Mouse (Mus musculus) kidney, embryonic 16.5 days (tissue): ENCODE measurements around the gene Trim71. TPM values are rescaled to one million over a fixed set of nuclear protein-coding genes. Genes with fewer than 3 reads are reported as not detected.
A peak's percentile ranks its signal among the peaks of the same experiment; 100 is the strongest.

Experiments used
- ATAC-seq: fragments of 200-750 bp; cut with Nextera tagmentation; 2 replicates; pipeline ENCODE4 v1.8.0; 2017; ENCODE audit warnings: moderate TSS enrichment; ENCODE audit not compliant: low FRiP score, low TSS enrichment
- H3K27ac ChIP-seq: fragments of 300-500 bp; sonication (generic); 2 replicates; pipeline ENCODE4 v1.5.1; 2014; ENCODE audit warnings: low read length
- H3K27me3 ChIP-seq: fragments of 300-500 bp; sonication (generic); 2 replicates; pipeline ENCODE4 v1.6.1; 2014; ENCODE audit warnings: low read length, control low read depth, mixed read lengths; ENCODE audit not compliant: insufficient read depth
- H3K36me3 ChIP-seq: fragments of 300-500 bp; sonication (generic); 2 replicates; pipeline ENCODE4 v1.6.1; 2014; ENCODE audit warnings: low read length, control low read depth, mixed read lengths; ENCODE audit not compliant: insufficient read depth
- H3K4me1 ChIP-seq: fragments of 300-500 bp; sonication (generic); 2 replicates; pipeline ENCODE4 v1.6.1; 2014; ENCODE audit warnings: low read length, control low read depth, mixed read lengths; ENCODE audit not compliant: insufficient read depth
- H3K4me2 ChIP-seq: fragments of 300-500 bp; sonication (generic); replicated peaks from 2 replicates; pipeline ENCODE4 v1.6.1; 2014; ENCODE audit warnings: low read depth, low read length
- H3K4me3 ChIP-seq: fragments of 300-500 bp; sonication (generic); 2 replicates; pipeline ENCODE4 v1.5.1; 2014; ENCODE audit warnings: mild to moderate bottlenecking, low read length
- H3K9ac ChIP-seq: fragments of 300-500 bp; sonication (generic); replicated peaks from 2 replicates; pipeline ENCODE4 v1.6.1; 2014; ENCODE audit warnings: low read length
- H3K9me3 ChIP-seq: fragments of 300-500 bp; sonication (generic); 2 replicates; pipeline ENCODE4 v1.6.1; 2016; ENCODE audit warnings: low read length, control low read depth
- WGBS: fragments of 180-500 bp; shearing (Covaris S2); extraction: QIAGEN DNeasy Blood & Tissue Kit; methylation state at CpG from one replicate; pipeline ENCODE4 v1.1.7; 2014; 5-methylcytosine and 5-hydroxymethylcytosine counted together
- polyA plus RNA-seq: library from polyadenylated mRNA; unstranded; fragments of >200 nt; fragmentation: Nextera tagmentation; extraction: Ambion mirVana; gene quantifications from 2 replicates; pipeline ENCODE4 v1.2.1, GENCODE M21; 2015

Trim71 gene
- polyA plus RNA-seq, 1 experiment from 2014 or later = 0.69 TPM

DNA sequence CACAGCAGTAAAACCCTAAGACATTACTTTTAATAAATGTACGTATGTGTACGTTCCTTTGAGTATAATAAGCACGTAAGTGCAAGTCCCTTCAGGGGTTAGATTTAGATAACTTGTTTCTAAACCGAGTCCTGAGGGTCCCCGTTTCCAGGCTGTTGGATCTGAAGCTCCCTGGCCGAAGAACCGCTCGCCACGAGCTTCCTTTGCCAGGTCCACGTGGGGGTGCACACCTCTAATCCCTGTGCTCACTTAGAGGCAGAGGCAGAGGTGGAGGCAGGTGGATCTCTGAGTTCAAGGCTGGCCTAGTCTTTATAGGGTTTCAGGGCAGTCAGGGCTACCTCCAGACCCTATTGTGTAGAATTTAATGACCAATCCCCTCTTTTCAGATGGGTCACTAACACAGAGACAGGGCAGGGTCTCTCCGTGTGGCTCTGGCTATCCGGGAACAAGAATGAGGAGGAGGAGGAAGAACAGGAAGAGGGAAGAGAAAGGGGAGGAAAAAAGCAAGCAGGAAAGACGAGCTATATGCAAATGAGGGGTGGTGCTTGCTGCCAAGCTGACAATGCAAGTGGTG lies 46.2 kb downstream of the Trim71 start:
- Histone ChIP-seq H3K4me1 (peaks cover 6% of the 10 kb centered on the region; the same call in 1 of the 2 replicates), H3K27me3 (no peaks in the 10 kb centered on the region), H3K36me3 (peaks cover 16% of the 10 kb centered on the region), H3K9ac (no peak overlapping the region), H3K4me2 (no peak overlapping the region), H3K27ac (no peak overlapping the region), H3K4me3 (no peak overlapping the region), H3K9me3 (peaks cover 12% of the 10 kb centered on the region)
- ATAC-seq = no peak
- WGBS = 75% methylated on average over 13 of the region's 13 CpGs

DNA sequence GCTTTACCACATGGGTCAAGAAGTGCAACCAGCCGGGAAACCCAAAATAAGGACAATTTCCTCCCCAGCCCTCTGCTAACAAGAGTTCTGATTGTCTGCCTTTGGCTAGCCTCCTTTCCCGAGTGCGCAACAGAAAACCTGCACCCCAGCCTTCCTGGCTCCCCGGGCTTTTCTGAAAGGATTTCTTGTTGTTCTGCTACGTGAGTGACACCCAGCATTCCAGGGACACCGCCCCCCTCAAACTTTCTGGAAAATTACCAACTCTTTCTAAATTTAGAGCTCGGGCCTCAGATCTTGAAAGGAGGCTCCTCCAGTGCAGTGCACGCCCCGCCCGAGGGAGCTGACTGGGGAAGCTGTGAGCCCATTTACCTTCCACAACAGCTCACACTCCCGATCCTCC lies 48.8 kb downstream of the Trim71 start, which contains the start of gene C130032M10Rik:
TSS of gene C130032M10Rik (plus strand) at position 334 of the 400 bp plus-strand sequence.
- no peak for ATAC-seq
- Histone ChIP-seq H3K27ac (no peak within 1 kb of the TSS), H3K27me3 (no peaks in the 10 kb centered on the region), H3K4me1 (peaks cover 6% of the 10 kb centered on the region; the same call in 1 of the 2 replicates), H3K4me2 (no peak within 1 kb of the TSS), H3K9me3 (peaks cover 29% of the 10 kb centered on the region), H3K9ac (no peak within 1 kb of the TSS), H3K4me3 (no peak within 1 kb of the TSS), H3K36me3 (peaks cover 33% of the 10 kb centered on the region)
- 72% methylated on average over 11 of the region's 11 CpGs for WGBS

DNA sequence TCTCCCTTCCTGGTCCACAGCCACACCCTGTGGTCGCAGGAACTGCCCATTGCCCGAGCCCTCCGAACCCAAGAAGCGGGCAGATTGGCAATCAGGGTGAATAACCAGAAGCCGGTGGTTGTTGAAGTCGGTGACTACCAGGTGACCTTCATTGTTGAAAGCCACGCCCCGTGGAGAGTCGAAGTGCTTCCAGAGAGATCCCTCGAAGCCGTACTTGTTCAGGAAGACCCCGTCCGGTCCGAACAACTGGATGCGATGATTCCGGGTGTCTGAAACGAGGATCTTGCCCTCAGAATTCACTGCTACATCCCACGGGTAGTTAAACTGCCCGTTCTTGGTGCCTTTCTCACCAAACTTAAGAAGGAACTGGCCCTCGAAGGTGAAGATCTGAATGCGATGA lies 51.3 kb downstream of the Trim71 start:
- Histone ChIP-seq H3K4me1 (peaks cover 6% of the 10 kb centered on the region; the same call in 1 of the 2 replicates), H3K27ac (no peak overlapping the region), H3K4me3 (no peak overlapping the region), H3K9me3 (peaks cover 47% of the 10 kb centered on the region), H3K9ac (no peak overlapping the region), H3K4me2 (no peak overlapping the region), H3K27me3 (no peaks in the 10 kb centered on the region), H3K36me3 (peaks cover 44% of the 10 kb centered on the region)
- WGBS = 98% methylated on average over 21 of the region's 21 CpGs
- no peak for ATAC-seq

DNA sequence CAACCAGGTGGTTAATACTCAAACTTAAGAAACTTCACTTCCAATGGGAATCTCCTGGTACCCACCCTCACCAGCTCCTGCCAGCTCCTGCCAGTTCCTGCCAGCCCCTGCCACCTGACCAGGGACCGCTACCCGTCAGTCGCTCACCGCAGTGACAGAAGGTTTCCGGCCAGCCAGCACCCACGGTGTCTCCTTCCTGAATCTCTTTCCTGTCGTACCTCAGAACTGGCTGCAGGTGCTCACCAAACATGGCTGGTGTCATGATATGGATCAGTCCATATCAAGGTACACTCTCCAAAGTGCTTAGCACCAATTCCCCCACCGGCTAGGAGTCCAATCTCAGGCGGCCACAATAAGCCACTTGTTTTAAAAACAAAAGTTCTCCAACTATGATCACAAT lies 54.4 kb downstream of the Trim71 start:
- no peak overlapping the region for H3K27ac ChIP-seq
- H3K36me3 ChIP-seq = peaks cover 44% of the 10 kb centered on the region
- no peak for ATAC-seq
- H3K9ac ChIP-seq = no peak overlapping the region
- H3K9me3 ChIP-seq = peaks cover 48% of the 10 kb centered on the region
- H3K4me2 ChIP-seq = no peak overlapping the region
- H3K4me3 ChIP-seq = no peak overlapping the region
- H3K27me3 ChIP-seq = no peaks in the 10 kb centered on the region
- H3K4me1 ChIP-seq = no peaks in the 10 kb centered on the region
- WGBS = 95% methylated on average over 9 of the region's 9 CpGs

DNA sequence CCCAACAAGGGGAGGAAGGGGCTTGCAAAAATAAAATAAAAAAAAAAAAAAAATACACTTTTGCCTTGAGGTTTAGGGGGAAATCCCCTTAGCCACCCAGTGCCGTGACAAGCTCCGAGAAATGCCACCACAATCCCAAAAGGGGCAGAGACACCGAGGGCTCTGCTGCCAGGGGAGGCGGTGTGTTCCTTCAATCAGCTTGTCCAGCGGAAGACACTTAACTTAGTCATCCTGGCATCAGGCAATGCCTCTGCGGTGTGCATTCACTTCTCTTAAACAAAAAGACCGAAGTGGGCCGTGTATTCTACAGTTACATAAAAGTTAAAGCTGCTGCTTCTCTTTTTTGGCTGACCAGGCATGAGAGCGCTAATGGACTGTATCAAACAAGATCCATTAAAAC lies 56.7 kb downstream of the Trim71 start:
- Histone ChIP-seq H3K4me2 (no peak overlapping the region), H3K9me3 (peaks cover 30% of the 10 kb centered on the region), H3K4me1 (no peaks in the 10 kb centered on the region), H3K36me3 (peaks cover 22% of the 10 kb centered on the region), H3K4me3 (no peak overlapping the region), H3K9ac (no peak overlapping the region), H3K27ac (no peak overlapping the region), H3K27me3 (no peaks in the 10 kb centered on the region)
- WGBS = 84% methylated on average over 9 of the region's 9 CpGs
- no peak for ATAC-seq

DNA sequence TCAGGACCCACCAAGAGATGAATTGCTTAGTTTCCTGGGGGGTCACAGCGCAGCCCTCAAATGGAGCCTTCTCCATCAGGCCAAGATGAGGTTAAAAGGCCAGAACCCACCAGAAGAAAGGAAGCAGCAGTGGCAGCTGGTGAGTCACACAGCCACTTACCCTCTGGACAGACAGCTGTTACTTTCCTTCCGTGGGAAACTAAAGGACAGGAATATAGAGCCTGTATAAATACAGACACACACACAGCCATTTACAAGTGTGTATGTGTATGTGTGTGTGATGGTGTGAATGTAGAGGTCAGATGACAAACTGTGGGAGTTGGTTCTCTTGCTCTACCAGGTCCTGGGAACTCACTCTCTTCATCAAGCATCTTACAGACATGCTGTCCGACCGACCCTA lies 57.6 kb downstream of the Trim71 start:
- no peak overlapping the region for H3K4me2 ChIP-seq
- no peaks in the 10 kb centered on the region for H3K4me1 ChIP-seq
- ATAC-seq = no peak
- H3K27me3 ChIP-seq = no peaks in the 10 kb centered on the region
- peaks cover 23% of the 10 kb centered on the region for H3K9me3 ChIP-seq
- peaks cover 15% of the 10 kb centered on the region for H3K36me3 ChIP-seq
- 61% methylated on average over 4 of the region's 4 CpGs for WGBS
- no peak overlapping the region for H3K27ac ChIP-seq
- no peak overlapping the region for H3K4me3 ChIP-seq
- H3K9ac ChIP-seq = no peak overlapping the region

DNA sequence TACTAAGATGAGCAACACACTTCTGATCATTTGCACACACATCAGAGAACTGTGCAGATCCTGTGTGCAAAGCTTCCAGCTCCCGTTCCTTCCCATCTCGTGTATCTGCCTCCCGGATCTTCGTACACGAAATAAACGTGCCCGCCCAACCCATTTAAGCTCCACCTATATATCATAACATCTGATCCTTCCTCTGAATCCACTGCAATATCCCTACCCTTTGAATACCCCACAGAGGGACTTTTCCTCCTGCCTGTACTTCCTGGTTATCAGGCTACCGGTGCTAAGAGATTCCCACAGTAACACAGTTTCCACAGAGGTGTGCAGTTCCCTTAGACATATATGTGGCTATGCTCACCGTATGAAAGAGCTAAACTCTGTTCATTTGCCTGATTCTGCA lies 59.4 kb downstream of the Trim71 start, which contains the start of gene Ccr4:
TSS of gene Ccr4 (minus strand) at position 101 of the 400 bp plus-strand sequence.
- Histone ChIP-seq H3K9me3 (peaks cover 14% of the 10 kb centered on the region), H3K4me1 (no peaks in the 10 kb centered on the region), H3K4me3 (no peak within 1 kb of the TSS), H3K27ac (no peak within 1 kb of the TSS), H3K9ac (no peak within 1 kb of the TSS), H3K27me3 (0 out of 2 replicates have a peak, but pooled peaks cover 1% of the 10 kb centered on the region), H3K4me2 (no peak within 1 kb of the TSS), H3K36me3 (peaks cover 11% of the 10 kb centered on the region; the same call in 1 of the 2 replicates)
- no peak for ATAC-seq
- 89% methylated on average over 9 of the region's 9 CpGs for WGBS

DNA sequence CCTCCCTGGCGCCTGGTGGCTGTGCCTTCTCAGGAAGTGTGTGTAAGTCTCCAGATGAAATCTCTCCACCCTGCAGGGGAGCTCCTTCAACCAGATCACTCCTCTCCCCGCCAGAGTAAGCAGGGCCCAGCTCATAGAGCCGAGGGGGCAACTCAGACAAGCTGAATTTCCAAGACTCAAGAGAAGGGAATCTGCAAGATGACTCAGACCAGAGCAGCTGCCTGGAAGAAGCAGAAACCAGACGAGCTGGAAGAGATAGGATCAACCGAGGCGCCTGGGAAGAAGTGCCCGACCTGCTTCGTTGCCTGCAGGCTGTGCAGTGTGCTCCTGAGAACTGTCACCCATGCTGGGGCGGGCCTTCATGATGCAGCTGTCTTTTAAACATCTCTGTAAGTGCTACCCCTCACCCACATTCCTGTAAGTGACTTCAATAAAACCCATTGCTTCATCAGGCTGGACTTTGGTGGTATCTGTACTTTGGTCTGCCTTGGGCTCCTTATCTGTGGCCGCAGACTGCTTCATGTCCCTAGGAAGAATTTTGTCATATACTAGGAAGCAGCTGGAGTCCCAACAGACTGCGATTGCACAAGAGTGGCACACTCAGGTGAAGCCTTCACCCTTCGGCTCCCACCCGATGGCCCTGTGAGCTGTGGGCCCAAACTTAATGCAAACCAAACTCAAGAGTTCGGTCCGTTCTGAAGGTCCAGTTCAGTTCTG lies 61.3 kb downstream of the Trim71 start:
- H3K9me3 ChIP-seq = peaks cover 1% of the 10 kb centered on the region; the same call in 1 of the 2 replicates
- no peak overlapping the region for H3K27ac ChIP-seq
- WGBS = 65% methylated on average over 15 of the region's 15 CpGs
- no peak overlapping the region for H3K9ac ChIP-seq
- H3K27me3 ChIP-seq = peaks cover 5% of the 10 kb centered on the region; the same call in 1 of the 2 replicates
- peak; percentile 52; the same call in 1 of the 2 replicates for ATAC-seq
- no peak overlapping the region for H3K4me3 ChIP-seq
- no peaks in the 10 kb centered on the region for H3K4me1 ChIP-seq
- no peaks in the 10 kb centered on the region for H3K36me3 ChIP-seq
- no peak overlapping the region for H3K4me2 ChIP-seq

DNA sequence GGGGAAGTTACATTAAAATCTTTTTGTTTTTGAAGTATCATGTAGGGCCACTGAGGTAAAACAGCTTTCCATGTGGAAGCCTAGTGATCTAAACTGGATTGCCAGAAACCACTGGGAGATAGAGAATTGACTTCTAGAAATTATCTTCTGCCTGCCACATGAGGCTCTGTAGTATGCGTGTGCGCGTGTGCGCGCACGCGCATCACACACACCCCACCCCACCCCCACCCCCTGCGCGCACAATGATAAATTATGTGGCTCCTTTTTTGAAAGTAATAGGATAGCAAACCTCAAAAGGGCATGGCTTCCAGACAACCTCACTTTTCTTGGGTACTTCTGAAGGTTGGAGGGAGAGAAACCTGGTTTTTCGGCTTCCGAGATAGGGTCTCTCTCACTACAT lies 62.3 kb downstream of the Trim71 start:
- Histone ChIP-seq H3K4me1 (no peaks in the 10 kb centered on the region), H3K27ac (no peak overlapping the region), H3K27me3 (peaks cover 5% of the 10 kb centered on the region; the same call in 1 of the 2 replicates), H3K9me3 (no peaks in the 10 kb centered on the region), H3K4me2 (no peak overlapping the region), H3K36me3 (no peaks in the 10 kb centered on the region), H3K9ac (no peak overlapping the region), H3K4me3 (no peak overlapping the region)
- 95% methylated on average over 11 of the region's 11 CpGs for WGBS
- no peak for ATAC-seq

DNA sequence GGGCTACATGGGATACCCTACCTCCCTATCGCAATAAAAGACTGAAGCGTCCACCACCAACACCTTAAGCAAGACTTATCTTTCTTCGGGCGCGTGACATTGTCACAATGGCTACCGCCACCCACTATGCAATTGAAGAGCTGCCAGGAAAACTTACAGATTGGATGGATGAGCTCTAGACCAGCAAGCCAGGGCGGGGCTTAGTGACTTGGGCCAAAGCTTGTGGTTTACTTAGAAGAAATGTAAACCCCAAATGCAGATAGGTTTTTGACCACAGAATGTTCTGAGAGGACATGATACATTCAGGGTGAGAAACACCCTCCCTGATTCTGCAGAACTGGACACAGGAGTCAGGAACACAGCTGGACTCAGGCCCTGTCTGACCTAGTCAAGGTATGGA lies 63.1 kb downstream of the Trim71 start:
- 93% methylated on average over 7 of the region's 7 CpGs for WGBS
- H3K27me3 ChIP-seq = peaks cover 5% of the 10 kb centered on the region; the same call in 1 of the 2 replicates
- H3K4me1 ChIP-seq = no peaks in the 10 kb centered on the region
- ATAC-seq = no peak
- H3K36me3 ChIP-seq = no peaks in the 10 kb centered on the region
- H3K4me2 ChIP-seq = no peak overlapping the region
- H3K9me3 ChIP-seq = no peaks in the 10 kb centered on the region
- no peak overlapping the region for H3K27ac ChIP-seq
- no peak overlapping the region for H3K9ac ChIP-seq
- no peak overlapping the region for H3K4me3 ChIP-seq
